Mouse (Mus musculus) cerebellum, adult 2 months (tissue): ENCODE data around the gene Eps8l2. TPM values are rescaled to one million over a fixed set of nuclear protein-coding genes. Genes with fewer than 3 reads are reported as not detected.

Experiments
- DNase-seq, 2 experiments: peaks; one replicate each; pipeline ENCODE4 v3.0.0; 2021
- H3K27ac ChIP-seq: fragments of 200-500 bp; 2 replicates; pipeline ENCODE4 v1.5.1; 2012; ENCODE audit warnings: low read length, control low read depth, inconsistent platforms; ENCODE audit not compliant: insufficient read depth
- H3K27me3 ChIP-seq: fragments of 200-500 bp; 2 replicates; pipeline ENCODE4 v1.6.1; 2012; ENCODE audit warnings: inconsistent platforms, mild to moderate bottlenecking, low read length, moderate library complexity; ENCODE audit not compliant: control insufficient read depth, insufficient read depth
- H3K4me1 ChIP-seq: fragments of 200-500 bp; 2 replicates; pipeline ENCODE4 v1.6.1; 2011; ENCODE audit warnings: low read length; ENCODE audit not compliant: control insufficient read depth, insufficient read depth
- H3K4me3 ChIP-seq: fragments of 200-500 bp; replicated peaks from 2 replicates; pipeline ENCODE3; 2011; ENCODE audit warnings: mild to moderate bottlenecking, low read depth, low read length, control low read depth; ENCODE audit not compliant: insufficient read depth
- CTCF ChIP-seq: fragments of 200-500 bp; IDR thresholded peaks from 2 replicates; pipeline ENCODE4 v1.5.1; 2011; ENCODE audit warnings: low read depth, mild to moderate bottlenecking, control low read depth, low read length, moderate library complexity, borderline replicate concordance; ENCODE audit not compliant: insufficient read depth
- POLR2A ChIP-seq: fragments of 200-500 bp; IDR thresholded peaks from 2 replicates; pipeline ENCODE4 v1.6.1; 2011; ENCODE audit warnings: low read length, control low read depth, borderline replicate concordance; ENCODE audit not compliant: insufficient read depth
- WGBS: fragments of 180-500 bp; shearing (Covaris S2); methylation state at CpG from one replicate; pipeline ENCODE4 v1.1.7; 2018; 5-methylcytosine and 5-hydroxymethylcytosine counted together
- polyA plus RNA-seq: library from polyadenylated mRNA; depleted of rRNA; stranded (reverse); fragments of >200 nt; gene quantifications from 2 replicates; pipeline ENCODE4 v1.2.3, GENCODE M21; 2012

Gene Eps8l2
- polyA plus RNA-seq, 1 experiment, result 77.3 TPM

DNA sequence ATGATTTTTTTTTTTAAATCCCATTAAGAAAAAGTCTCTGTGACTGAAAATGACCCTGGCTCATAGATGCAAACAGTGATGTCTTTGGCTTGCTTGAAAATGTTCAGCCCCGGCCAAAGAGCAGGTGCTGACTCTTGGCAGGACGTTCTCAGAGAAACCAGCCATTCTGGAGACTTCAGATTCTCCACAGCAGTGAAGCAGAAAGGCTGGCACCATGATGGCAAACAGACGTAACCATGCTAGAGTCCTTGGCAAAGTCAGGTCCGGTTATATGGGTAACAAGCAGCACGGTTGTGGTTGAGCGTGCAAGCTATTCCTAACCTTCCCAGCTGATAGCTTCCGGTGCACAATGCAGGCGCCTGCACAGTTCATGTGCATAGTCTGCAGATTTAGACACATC lies 39.5 kb upstream of the Eps8l2 start:
- TF ChIP-seq CTCF (no peak), POLR2A (no peak)
- H3K4me1 ChIP-seq, result peaks cover 6% of the 10 kb centered on the region
- WGBS, result 32% methylated on average over 8 of the region's 8 CpGs
- no peaks in the 10 kb centered on the region; the same call in 1 of the 2 replicates for H3K27me3 ChIP-seq
- peak; percentile 72 to 92 for DNase-seq
- H3K27ac ChIP-seq, result no peak overlapping the region
- H3K4me3 ChIP-seq, result no peak overlapping the region

DNA sequence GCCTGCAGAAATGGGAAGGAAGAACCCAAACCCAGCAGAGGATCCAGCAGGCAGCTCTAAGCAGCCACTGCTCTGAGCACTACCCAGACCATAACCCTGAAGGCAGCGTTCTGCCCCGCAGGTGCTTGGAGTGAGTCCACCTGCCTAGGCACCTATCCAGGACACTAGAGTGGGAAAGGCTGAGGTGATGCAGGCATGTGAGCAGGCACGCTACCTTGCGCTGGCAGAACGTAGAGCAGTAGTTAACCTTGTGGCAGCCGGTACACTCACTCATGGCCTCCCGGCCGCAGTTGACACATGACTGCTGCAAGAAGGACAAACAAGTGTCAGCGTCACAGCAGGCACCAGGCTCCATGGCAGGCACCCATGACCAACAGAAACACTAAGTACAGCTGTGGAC lies 37.3 kb upstream of the Eps8l2 start:
- no peak for TF ChIP-seq POLR2A
- TF ChIP-seq CTCF, result no peak
- WGBS, result 27% methylated on average over 9 of the region's 9 CpGs
- Histone ChIP-seq H3K27ac (no peak overlapping the region), H3K4me1 (peaks cover 6% of the 10 kb centered on the region), H3K27me3 (no peaks in the 10 kb centered on the region), H3K4me3 (no peak overlapping the region)
- DNase-seq, result peak; percentile 84

DNA sequence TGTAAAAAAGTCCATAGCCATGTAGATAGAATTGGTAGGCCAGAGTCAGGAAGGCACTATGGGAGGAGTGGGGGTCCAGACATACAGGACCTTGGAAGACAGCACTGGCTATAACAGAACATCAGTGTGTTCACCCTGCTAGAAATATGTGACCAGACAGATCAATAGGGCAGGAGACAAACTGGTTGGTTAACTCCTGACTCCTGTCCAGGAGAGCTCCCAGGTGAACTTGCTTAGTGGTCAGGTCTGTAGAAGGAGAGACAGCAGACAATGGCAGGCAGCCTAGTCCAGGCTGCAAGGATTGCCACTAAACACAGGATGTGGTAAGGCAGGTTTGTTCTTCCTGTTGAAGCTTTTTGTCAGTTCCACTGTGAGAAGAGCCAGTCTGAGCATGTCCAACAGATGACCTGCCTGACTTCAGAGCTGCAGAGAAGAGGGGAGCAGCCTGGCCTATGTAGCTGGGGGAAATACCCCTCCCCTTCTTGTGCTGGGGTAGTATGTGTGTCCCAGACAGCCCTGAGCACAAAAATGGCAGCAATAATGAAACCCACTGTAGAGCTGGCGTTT lies 35.9 kb upstream of the Eps8l2 start:
- 96% methylated on average over 1 of the region's 1 CpGs for WGBS
- no peak for DNase-seq
- Histone ChIP-seq H3K4me3 (no peak overlapping the region), H3K4me1 (peaks cover 6% of the 10 kb centered on the region), H3K27ac (no peak overlapping the region), H3K27me3 (no peaks in the 10 kb centered on the region)
- TF ChIP-seq POLR2A, result no peak
- no peak for TF ChIP-seq CTCF

DNA sequence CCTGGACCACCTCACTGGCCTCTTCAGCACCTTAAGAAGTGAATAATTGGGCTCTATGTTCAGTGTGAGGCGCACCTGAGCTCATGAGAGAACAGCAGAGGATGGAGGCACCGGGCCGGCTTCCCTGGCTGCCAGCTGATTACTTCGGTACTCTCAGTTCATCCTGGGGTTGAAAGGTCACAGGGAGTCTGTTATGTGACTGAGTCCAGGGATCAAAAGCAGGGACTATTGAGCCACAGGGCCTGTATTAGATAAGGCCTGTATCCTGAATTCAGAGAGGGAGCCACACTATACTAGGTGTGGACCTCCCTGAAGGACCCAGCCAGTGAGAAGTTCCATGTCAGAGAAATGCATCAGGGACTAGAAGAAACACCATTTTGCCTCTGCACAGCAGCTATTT lies 34.1 kb upstream of the Eps8l2 start:
- no peak for DNase-seq
- H3K27me3 ChIP-seq, result no peaks in the 10 kb centered on the region
- no peak for TF ChIP-seq CTCF
- no peak overlapping the region for H3K27ac ChIP-seq
- peaks cover 6% of the 10 kb centered on the region for H3K4me1 ChIP-seq
- WGBS, result 92% methylated on average over 4 of the region's 4 CpGs
- H3K4me3 ChIP-seq, result no peak overlapping the region

DNA sequence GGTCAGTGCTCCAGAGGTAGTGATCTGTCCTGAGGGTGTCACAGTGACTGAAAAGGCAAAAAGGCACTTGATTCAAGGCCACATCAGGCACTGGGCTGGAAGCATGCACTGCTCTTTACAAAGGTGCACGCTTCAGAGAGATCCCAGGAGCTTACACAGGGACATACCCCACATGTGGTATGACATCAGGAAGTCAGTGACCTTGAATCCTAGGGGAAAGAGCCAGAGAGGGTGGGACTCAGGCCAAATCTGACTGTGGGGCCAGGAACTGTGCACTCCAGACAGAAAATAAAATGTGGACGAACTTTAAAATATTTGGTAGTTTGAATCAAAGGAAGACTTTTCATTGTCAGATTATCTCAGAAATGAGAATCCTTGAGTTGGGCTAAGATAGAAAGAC lies 24.3 kb upstream of the Eps8l2 start:
- Histone ChIP-seq H3K27me3 (no peaks in the 10 kb centered on the region), H3K4me1 (no peaks in the 10 kb centered on the region), H3K27ac (no peak overlapping the region), H3K4me3 (no peak overlapping the region)
- TF ChIP-seq CTCF (no peak), POLR2A (no peak)
- 87% methylated on average over 2 of the region's 2 CpGs for WGBS
- DNase-seq, result no peak

DNA sequence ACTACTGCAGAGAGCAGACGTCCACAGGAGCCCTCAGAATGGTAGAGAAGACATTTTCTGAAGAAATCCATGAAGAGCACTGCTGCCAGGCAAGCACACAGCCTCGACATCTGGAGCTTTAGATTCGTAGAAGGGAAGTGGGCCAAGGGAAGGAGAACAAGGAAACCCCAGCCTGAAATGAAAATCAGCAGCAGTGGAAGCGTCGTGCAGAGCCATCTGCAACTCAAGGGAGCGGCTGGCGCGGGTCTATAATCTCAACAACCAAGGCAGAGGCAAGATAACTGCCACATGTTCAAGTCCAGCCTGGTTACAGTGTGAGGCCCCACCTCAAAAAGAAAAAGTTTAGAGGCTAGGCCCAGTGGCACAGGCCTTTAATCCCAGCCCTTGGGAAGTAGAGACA lies 23.6 kb upstream of the Eps8l2 start:
- WGBS, result 82% methylated on average over 8 of the region's 8 CpGs
- Histone ChIP-seq H3K27ac (no peak overlapping the region), H3K4me3 (no peak overlapping the region), H3K27me3 (no peaks in the 10 kb centered on the region), H3K4me1 (no peaks in the 10 kb centered on the region)
- DNase-seq, result no peak
- TF ChIP-seq CTCF, result no peak
- no peak for TF ChIP-seq POLR2A

DNA sequence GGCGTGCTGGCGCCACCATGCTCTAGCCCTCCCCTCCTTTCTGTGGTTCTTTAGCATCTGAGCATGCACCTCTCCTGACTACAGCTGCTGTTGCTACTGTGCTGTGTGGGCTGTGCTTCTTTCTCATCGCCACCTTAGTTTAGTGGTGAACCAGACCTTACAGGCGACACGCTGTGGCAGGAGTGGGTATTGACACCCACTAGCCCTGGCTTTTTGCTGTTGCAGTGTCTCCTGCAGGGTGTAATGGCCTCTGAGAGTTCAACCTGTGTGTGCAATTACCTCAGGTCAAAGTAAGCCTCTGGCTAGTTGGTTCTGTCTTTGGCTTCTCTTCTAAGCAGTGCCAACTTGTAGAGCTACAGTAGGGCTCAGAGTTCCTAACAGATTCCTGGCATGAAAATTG lies 22.7 kb upstream of the Eps8l2 start:
- Histone ChIP-seq H3K4me1 (no peaks in the 10 kb centered on the region), H3K27me3 (no peaks in the 10 kb centered on the region), H3K4me3 (no peak overlapping the region), H3K27ac (no peak overlapping the region)
- WGBS, result 77% methylated on average over 5 of the region's 5 CpGs
- DNase-seq, result peak in 1 of 2 experiments; percentile 52
- TF ChIP-seq POLR2A, result no peak
- TF ChIP-seq CTCF, result peak; percentile 55

DNA sequence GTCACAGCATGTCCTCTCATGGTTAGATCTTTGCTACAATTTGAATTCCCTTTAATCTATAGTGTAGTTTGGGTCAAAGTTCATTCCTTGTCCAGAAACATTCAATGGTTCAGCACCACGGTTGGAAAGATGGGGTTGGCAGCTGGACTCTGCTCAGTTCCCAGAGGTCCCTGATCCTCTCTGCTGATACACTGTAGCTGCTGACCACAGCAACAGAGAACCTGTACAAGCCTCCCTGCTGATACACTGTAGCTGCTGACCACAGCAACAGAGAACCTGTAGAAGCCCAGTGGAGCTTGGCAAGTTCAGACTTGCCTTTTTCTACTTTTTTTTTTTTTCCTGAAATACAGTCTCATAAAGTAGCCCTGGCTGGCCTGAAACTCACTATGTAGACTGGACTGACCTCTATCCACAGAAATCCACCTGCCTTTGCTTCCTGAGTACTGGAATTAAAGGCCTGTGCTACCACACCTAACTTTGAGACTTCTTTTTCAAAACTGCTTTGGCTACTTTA lies 21.0 kb upstream of the Eps8l2 start:
- H3K4me1 ChIP-seq, result no peaks in the 10 kb centered on the region
- no peaks in the 10 kb centered on the region for H3K27me3 ChIP-seq
- no peak overlapping the region for H3K4me3 ChIP-seq
- TF ChIP-seq CTCF (no peak), POLR2A (no peak)
- WGBS, result 80% methylated on average over 1 of the region's 1 CpGs
- H3K27ac ChIP-seq, result no peak overlapping the region
- DNase-seq, result no peak
